Mouse (Mus musculus): ENCODE data around the gene Emsy. TPM values are rescaled to one million over a fixed set of nuclear protein-coding genes. Genes with fewer than 3 reads are reported as not detected.

Gene Emsy
- polyA plus RNA-seq, 1 experiment from 2014 or later: 3.7 TPM

DNA sequence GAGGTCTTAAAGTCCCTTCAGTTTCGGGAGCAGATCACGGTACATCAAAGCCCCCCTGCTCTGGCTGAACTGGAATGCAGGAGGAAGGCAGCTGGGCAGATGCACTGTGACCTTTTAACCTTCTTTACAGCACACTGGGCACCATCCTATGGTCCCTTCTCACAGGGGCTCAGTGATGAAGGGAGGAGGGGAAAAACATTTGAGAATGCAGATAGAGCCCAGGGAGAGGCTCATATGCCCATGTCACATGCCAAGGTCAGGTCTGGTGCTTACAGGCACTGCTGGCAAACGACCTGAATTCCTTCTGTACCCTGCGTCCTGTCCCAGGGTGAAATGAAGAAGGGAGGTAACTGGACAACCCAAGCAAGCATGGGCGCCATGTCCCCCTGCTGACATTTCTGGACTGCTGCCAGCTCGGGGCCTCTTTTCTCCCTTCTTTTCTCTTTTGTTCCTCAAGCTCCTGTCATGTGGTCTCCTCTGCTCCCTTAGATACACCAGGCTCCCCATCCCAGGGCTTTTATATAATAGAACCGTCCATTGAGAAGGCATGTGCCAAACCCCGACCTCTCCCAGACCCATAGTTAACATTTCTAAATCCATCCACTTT, 118.5 kb downstream of the Emsy start:
- no peak for TF ChIP-seq EP300 (IDR thresholded peaks at IDR 0.05; ENCODE audit: low read depth)
- TF ChIP-seq CTCF (IDR thresholded peaks at IDR 0.05; ENCODE audit: low read depth): no peak
- H3K27ac ChIP-seq (ENCODE audit: low read depth): peak overlapping the region; percentile 22; the same call in 1 of the 2 replicates
- H3K27me3 ChIP-seq (ENCODE audit: insufficient read depth, low read length): no peaks in the 10 kb centered on the region
- no peak for DNase-seq
- no peak for ATAC-seq
- no peak overlapping the region for H3K4me2 ChIP-seq (ENCODE audit: low read depth, low read length)
- peaks cover 17% of the 10 kb centered on the region for H3K4me1 ChIP-seq (ENCODE audit: insufficient read depth)
- no peak overlapping the region for H3K4me3 ChIP-seq (ENCODE audit: low read depth, low read length)
- H3K36me3 ChIP-seq (replicated peaks; ENCODE audit: insufficient read depth, low read length): no peaks in the 10 kb centered on the region
- no peaks in the 10 kb centered on the region for H3K9me3 ChIP-seq (ENCODE audit: low read length)
- H3K9ac ChIP-seq (replicated peaks): no peak overlapping the region
- 62% methylated on average over 8 of the region's 8 CpGs for WGBS (ENCODE audit: insufficient replicate concordance)

DNA sequence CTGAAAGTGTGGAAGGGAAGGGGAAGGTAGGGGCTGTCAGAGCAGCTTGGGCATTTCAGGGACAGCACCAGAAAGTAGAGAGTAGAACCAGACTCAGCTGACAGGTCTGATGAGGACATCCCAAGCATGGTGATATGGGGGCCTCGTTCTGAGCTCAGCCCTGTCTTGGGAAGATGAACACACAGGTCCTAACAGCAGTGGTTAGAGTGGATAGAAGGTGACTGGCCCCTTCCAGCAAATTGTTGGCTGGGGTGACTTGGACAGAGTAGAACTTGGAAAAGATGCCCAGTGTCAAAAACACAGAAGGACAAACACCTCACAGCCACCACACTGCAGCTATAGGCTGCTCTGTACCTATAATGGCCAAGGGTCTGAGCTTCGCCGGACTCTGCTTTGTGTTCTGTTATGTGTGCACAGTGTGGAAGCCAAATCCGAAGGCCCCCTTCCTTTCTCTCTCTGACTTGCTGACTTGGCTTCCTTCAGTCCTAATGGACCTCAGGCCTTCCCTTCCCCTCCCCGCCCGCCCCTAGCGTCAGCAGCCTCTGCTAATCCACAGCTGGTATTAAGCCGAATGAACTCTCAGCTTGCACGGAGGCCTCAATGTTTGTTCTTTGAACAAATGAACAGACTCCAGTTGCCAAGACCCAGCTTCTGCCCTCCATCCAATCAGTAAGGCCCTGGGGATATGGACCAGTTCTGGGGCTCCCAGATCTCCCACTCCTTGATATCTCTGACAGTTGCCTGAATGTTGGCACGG, 119.2 kb downstream of the Emsy start:
- Histone ChIP-seq H3K9ac (replicated peaks) (no peak overlapping the region), H3K27me3 (ENCODE audit: insufficient read depth, low read length) (no peaks in the 10 kb centered on the region), H3K36me3 (replicated peaks; ENCODE audit: insufficient read depth, low read length) (no peaks in the 10 kb centered on the region), H3K4me2 (ENCODE audit: low read depth, low read length) (no peak overlapping the region), H3K4me1 (ENCODE audit: insufficient read depth) (peaks cover 17% of the 10 kb centered on the region), H3K9me3 (ENCODE audit: low read length) (no peaks in the 10 kb centered on the region), H3K4me3 (ENCODE audit: low read depth, low read length) (no peak overlapping the region), H3K27ac (ENCODE audit: low read depth) (peak overlapping the region; percentile 22)
- 58% methylated on average over 10 of the region's 10 CpGs for WGBS (ENCODE audit: insufficient replicate concordance)
- TF ChIP-seq CTCF (IDR thresholded peaks at IDR 0.05; ENCODE audit: low read depth) (no peak), EP300 (IDR thresholded peaks at IDR 0.05; ENCODE audit: low read depth) (no peak)
- DNase-seq (no peak), ATAC-seq (no peak)

Other genes with a start within 250 kb of the Emsy start
- not detected in 2 replicates for gene Gucy2d, start 216.4 kb downstream of the Emsy start, polyA plus RNA-seq (2015; fragmentation: Nextera tagmentation; extraction: Ambion mirVana)
- gene Lrrc32, start 167.5 kb downstream of the Emsy start, polyA plus RNA-seq (2015; fragmentation: Nextera tagmentation; extraction: Ambion mirVana): 6.1 and 6.2 TPM in 2 replicates
- 14.0 and 15.7 TPM in 2 replicates for gene Thap12, start 46.3 kb upstream of the Emsy start, polyA plus RNA-seq (2015; fragmentation: Nextera tagmentation; extraction: Ambion mirVana)
- 0.12 and 0.40 TPM in 2 replicates for gene Wnt11, start 178.3 kb upstream of the Emsy start, polyA plus RNA-seq (2015; fragmentation: Nextera tagmentation; extraction: Ambion mirVana)